Mouse (Mus musculus) kidney, adult 2 months (tissue): ENCODE measurements around the gene Ppfia3. TPM values are rescaled to one million over a fixed set of nuclear protein-coding genes. Genes with fewer than 3 reads are reported as not detected.

ENCODE experiments used
- DNase-seq: peaks from one replicate; pipeline ENCODE4 v3.0.0; 2021
- H3K27ac ChIP-seq: fragments of 200-500 bp; 2 replicates; pipeline ENCODE4 v1.5.1; 2012; ENCODE audit warnings: low read depth, low read length, control low read depth, inconsistent platforms; ENCODE audit not compliant: insufficient read depth
- H3K27me3 ChIP-seq: fragments of 200-500 bp; replicated peaks from 2 replicates; pipeline ENCODE4 v1.6.1; 2012; ENCODE audit warnings: mild to moderate bottlenecking, moderate library complexity, low read length, inconsistent platforms; ENCODE audit not compliant: control insufficient read depth, insufficient read depth
- H3K36me3 ChIP-seq: fragments of 200-500 bp; 2 replicates; pipeline ENCODE4 v1.6.1; 2012; ENCODE audit warnings: mild to moderate bottlenecking, moderate library complexity, low read length, inconsistent platforms; ENCODE audit not compliant: control insufficient read depth, insufficient read depth
- H3K4me1 ChIP-seq: fragments of 200-500 bp; 2 replicates; pipeline ENCODE4 v1.6.1; 2011; ENCODE audit warnings: low read length; ENCODE audit not compliant: control insufficient read depth, insufficient read depth
- H3K4me3 ChIP-seq: fragments of 200-500 bp; 2 replicates; pipeline ENCODE4 v1.5.1; 2011; ENCODE audit warnings: mild to moderate bottlenecking, low read depth, low read length, control low read depth; ENCODE audit not compliant: insufficient read depth
- CTCF ChIP-seq: fragments of 200-500 bp; conservative IDR thresholded peaks from 2 replicates; pipeline ENCODE4 v1.5.1; 2011; ENCODE audit warnings: low read depth, mild to moderate bottlenecking, control low read depth, low read length, moderate library complexity, mixed read lengths; ENCODE audit not compliant: insufficient read depth, insufficient read length
- POLR2A ChIP-seq: fragments of 200-500 bp; IDR thresholded peaks from one replicate; pipeline ENCODE4 v1.6.1; 2011; ENCODE audit warnings: low read depth, low read length, control low read depth
- WGBS: fragments of 180-500 bp; shearing (Covaris S2); methylation state at CpG from one replicate; pipeline ENCODE4 v1.1.7; 2018; 5-methylcytosine and 5-hydroxymethylcytosine counted together
- polyA plus RNA-seq: library from polyadenylated mRNA; depleted of rRNA; stranded (reverse); fragments of >200 nt; gene quantifications from 2 replicates; pipeline ENCODE4 v1.2.3, GENCODE M21; 2012

Ppfia3 gene
- polyA plus RNA-seq, 1 experiment, result 0.64 TPM

GRCm38 (mm10) chr7:45376057-45376456 is 9.2 kb upstream of the Ppfia3 start:
- TF ChIP-seq POLR2A (no peak), CTCF (no peak)
- H3K27me3 ChIP-seq, result no peaks in the 10 kb centered on the region
- no peaks in the 10 kb centered on the region; the same call in 1 of the 2 replicates for H3K36me3 ChIP-seq
- no peaks in the 10 kb centered on the region for H3K4me1 ChIP-seq
- 83% methylated on average over 1 of the region's 1 CpGs for WGBS
- H3K27ac ChIP-seq, result no peak overlapping the region
- no peak overlapping the region for H3K4me3 ChIP-seq
- no peak for DNase-seq

DNA sequence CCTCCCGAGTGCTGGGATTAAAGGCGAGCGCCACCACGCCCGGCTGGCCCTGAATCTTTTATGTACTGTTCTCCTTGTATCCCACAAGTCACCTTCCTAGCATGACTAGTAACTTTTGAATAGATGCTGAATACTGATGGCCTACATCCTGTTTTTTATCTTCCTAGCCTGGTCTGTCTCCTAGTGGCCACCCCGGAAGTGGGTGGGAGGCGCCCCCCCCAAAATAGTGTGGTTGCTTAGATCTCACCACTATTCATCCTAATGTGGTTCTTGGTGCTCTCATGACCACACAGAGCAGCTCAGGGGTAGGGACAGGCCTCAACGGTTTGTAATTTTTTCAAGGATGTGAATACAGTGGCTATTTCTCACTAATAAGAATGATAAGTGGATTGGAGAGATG is 7.8 kb upstream of the Ppfia3 start:
- Histone ChIP-seq H3K4me3 (no peak overlapping the region), H3K27me3 (no peaks in the 10 kb centered on the region), H3K27ac (no peak overlapping the region), H3K4me1 (no peaks in the 10 kb centered on the region; the same call in 1 of the 2 replicates), H3K36me3 (no peaks in the 10 kb centered on the region; the same call in 1 of the 2 replicates)
- DNase-seq, result no peak
- TF ChIP-seq POLR2A, result no peak
- no peak for TF ChIP-seq CTCF
- WGBS, result 93% methylated on average over 8 of the region's 8 CpGs

DNA sequence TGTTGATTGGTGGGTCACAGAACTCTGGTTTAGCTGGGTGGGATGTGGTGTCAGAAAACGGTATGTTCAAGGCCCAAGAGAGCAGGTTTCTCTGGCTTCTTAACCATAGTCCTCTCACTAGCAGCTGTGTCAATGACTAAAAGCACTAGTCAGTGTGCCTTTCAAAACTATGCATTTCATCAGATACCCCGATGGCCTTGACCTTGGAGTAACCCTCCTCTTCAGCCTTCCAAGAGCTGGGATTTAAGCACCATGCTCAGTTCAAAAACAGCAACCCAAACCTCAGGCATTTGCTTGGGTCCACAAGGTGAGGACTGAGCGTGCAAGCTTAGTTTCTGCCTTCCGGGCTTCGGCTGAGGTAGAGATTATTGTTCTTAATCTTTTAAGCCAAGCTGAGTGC is 5.6 kb upstream of the Ppfia3 start:
- Histone ChIP-seq H3K27me3 (no peaks in the 10 kb centered on the region), H3K4me3 (no peak overlapping the region), H3K36me3 (no peaks in the 10 kb centered on the region; the same call in 1 of the 2 replicates), H3K27ac (no peak overlapping the region), H3K4me1 (no peaks in the 10 kb centered on the region; the same call in 1 of the 2 replicates)
- no peak for TF ChIP-seq CTCF
- TF ChIP-seq POLR2A, result no peak
- no peak for DNase-seq
- 75% methylated on average over 5 of the region's 5 CpGs for WGBS

DNA sequence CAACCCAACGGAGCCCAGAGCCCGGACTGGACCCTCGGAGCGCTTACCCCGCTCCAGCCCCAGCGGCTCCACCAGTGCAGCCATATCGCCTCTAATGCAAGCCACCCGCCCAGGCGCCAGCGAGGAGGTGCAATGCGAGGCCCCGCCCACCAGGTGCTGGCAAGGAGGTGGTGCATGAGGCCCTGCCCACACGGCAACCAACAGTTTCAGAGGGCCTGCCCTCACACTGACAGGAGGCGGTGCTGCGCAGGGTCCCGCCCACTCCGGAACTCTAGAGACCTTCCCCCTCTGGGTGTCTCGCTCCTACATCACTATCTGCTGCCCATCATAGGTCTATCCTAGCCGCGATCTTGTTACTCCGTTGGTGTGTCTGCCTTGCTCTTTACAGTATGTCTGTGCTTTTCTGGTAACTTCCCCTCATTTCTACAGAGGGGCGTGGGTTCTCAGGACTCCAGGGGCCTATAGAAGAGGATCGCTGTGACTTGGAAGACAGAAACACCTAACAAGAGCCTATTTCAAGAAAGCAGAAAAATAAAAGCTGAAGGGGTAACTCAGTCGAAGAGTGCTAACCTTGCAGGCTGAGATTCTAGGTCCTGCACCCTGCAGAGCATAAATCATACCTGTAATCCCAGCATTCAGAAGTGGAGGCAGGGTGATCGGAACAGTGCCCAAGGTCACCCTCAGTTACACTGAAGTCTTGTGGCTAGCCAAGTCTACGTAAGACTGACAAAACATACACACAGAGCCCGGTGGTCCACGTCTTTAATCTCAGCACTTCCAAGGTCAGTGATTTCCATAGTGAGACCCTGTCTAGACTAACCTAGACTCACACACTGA is 3.9 kb upstream of the Ppfia3 start, which contains the start of gene Lin7b:
TSS of gene Lin7b (minus strand) at position 109 of the 837 bp plus-strand sequence.
- H3K36me3 ChIP-seq, result no peaks in the 10 kb centered on the region
- TF ChIP-seq POLR2A, result no peak
- no peak for TF ChIP-seq CTCF
- peak within 1 kb of the TSS; percentile 65; the same call in 1 of the 2 replicates for H3K27ac ChIP-seq

GRCm38 (mm10) chr7:45369836-45370474 is 3.1 kb upstream of the Ppfia3 start:
- TF ChIP-seq POLR2A (no peak), CTCF (no peak)
- DNase-seq, result no peak
- WGBS, result 6% methylated on average over 52 of the region's 52 CpGs
- Histone ChIP-seq H3K27ac (no peak overlapping the region), H3K4me1 (no peaks in the 10 kb centered on the region; the same call in 1 of the 2 replicates), H3K27me3 (no peaks in the 10 kb centered on the region), H3K36me3 (no peaks in the 10 kb centered on the region), H3K4me3 (peak overlapping the region; percentile 57)

More for the DNA sequence above, 3.9 kb upstream of the Ppfia3 start, which contains the start of gene Lin7b:
- WGBS, result 8% methylated on average over 28 of the region's 28 CpGs
- DNase-seq, result peak; percentile 92
- Histone ChIP-seq H3K27me3 (no peaks in the 10 kb centered on the region), H3K4me3 (peak within 1 kb of the TSS; percentile 57), H3K4me1 (no peaks in the 10 kb centered on the region; the same call in 1 of the 2 replicates)

DNA sequence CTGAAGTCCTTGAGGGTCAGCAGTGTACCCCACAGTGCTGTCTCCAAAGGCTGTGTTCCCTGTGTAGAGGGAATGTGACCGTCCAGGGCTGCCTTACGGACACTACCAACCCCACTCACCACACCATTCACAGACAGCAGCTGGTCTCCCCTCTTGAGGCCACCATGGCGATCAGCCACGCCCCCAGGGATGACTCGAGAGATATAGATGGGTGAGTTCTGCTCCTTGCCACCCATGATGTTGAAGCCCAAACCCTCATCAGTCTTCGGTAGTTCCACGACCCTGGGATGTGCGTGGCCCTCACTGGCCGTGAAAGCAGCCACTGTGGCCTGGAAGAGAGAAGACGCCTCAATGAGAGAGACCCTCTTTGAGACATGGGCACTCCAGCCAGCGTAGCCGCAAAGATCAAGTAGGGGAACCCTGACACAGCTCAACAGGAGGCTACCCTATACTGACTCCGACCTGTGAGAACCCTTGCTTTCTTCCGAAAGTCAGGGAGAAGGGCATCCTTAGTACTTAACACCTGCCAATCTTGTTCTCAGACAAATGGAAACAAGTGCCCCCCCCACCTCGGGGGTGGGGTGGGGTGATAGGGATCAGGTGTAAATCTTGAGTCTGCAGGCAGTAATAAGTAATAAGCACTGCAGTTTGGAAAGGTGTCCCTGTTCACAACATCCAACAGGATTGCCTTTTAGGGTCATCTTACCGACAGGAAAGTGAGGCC is 2.4 kb upstream of the Ppfia3 start:
- no peak for DNase-seq
- no peak for TF ChIP-seq POLR2A
- TF ChIP-seq CTCF, result no peak
- no peaks in the 10 kb centered on the region for H3K36me3 ChIP-seq
- WGBS, result 81% methylated on average over 16 of the region's 16 CpGs
- H3K27ac ChIP-seq, result no peak overlapping the region
- no peaks in the 10 kb centered on the region for H3K27me3 ChIP-seq
- H3K4me1 ChIP-seq, result no peaks in the 10 kb centered on the region; the same call in 1 of the 2 replicates
- no peak overlapping the region for H3K4me3 ChIP-seq

- DNase-seq, result no peak
- no peaks in the 10 kb centered on the region for H3K27me3 ChIP-seq
- no peak overlapping the region for H3K27ac ChIP-seq
- no peak overlapping the region for H3K4me3 ChIP-seq
- H3K36me3 ChIP-seq, result no peaks in the 10 kb centered on the region
- H3K4me1 ChIP-seq, result no peaks in the 10 kb centered on the region; the same call in 1 of the 2 replicates
- TF ChIP-seq POLR2A (no peak), CTCF (no peak)
- WGBS, result 87% methylated on average over 15 of the region's 15 CpGs
Observed at GRCm38 (mm10) chr7:45368178-45368577, 1.4 kb upstream of the Ppfia3 start.
